Mouse (Mus musculus) cerebellum, postnatal 4 days (tissue): ENCODE results near the gene Hist2h2bb.

Experiments
- DNase-seq, 2 experiments: peaks; one replicate each; pipeline ENCODE4 v3.0.0; 2022; ENCODE audit warnings: low spot score in 2 of 2, mixed read lengths in 1 of 2

Gene Hist2h2bb

GRCm38 (mm10) chr3:96300706-96301529 lies 31.4 kb downstream of the Hist2h2bb start:
- no peak for DNase-seq

- DNase-seq: no peak
These were observed 32.5 kb downstream of the Hist2h2bb start for GRCm38 (mm10) chr3:96302076-96302475.

GRCm38 (mm10) chr3:96306506-96306905 lies 37.0 kb downstream of the Hist2h2bb start:
- DNase-seq: no peak

GRCm38 (mm10) chr3:96309441-96309840 lies 39.9 kb downstream of the Hist2h2bb start:
- no peak for DNase-seq

- no peak for DNase-seq
These were observed 43.0 kb downstream of the Hist2h2bb start for GRCm38 (mm10) chr3:96312341-96313098.
